Mouse (Mus musculus) brain, embryonic 14.5 days (tissue): Measurements from ENCODE around the gene 2310057M21Rik.

Experiments used
- CTCF ChIP-seq: fragments of 200-500 bp; IDR thresholded peaks from 2 replicates; pipeline ENCODE4 v1.5.1; 2012; ENCODE audit warnings: inconsistent platforms, mild to moderate bottlenecking, moderate library complexity, borderline replicate concordance; ENCODE audit not compliant: insufficient read depth, insufficient read length; ENCODE audit errors: extremely low read depth
- POLR2A ChIP-seq: fragments of 200-500 bp; IDR thresholded peaks from 2 replicates; pipeline ENCODE4 v1.6.1; 2012; ENCODE audit warnings: mild to moderate bottlenecking, inconsistent platforms, borderline replicate concordance; ENCODE audit not compliant: poor library complexity, insufficient read depth, insufficient read length, severe bottlenecking; ENCODE audit errors: extremely low read depth

GRCm38 (mm10) chr7:131317587-131317986 lies 45.0 kb downstream of the 2310057M21Rik start:
- TF ChIP-seq CTCF, result no peak
- TF ChIP-seq POLR2A, result no peak
